Mouse (Mus musculus) megakaryocyte, embryonic 14.5 days (primary cell): ENCODE measurements around the gene Peli2.

ENCODE experiments used
- FLI1 ChIP-seq: IDR thresholded peaks from 2 replicates; pipeline ENCODE4 v1.6.1; 2012; ENCODE audit warnings: low read length, inconsistent platforms, mixed read lengths
- GATA1 ChIP-seq: IDR thresholded peaks from 3 replicates; pipeline ENCODE4 v1.6.1; 2012; ENCODE audit warnings: mixed read lengths, low read length, inconsistent platforms, borderline replicate concordance

DNA sequence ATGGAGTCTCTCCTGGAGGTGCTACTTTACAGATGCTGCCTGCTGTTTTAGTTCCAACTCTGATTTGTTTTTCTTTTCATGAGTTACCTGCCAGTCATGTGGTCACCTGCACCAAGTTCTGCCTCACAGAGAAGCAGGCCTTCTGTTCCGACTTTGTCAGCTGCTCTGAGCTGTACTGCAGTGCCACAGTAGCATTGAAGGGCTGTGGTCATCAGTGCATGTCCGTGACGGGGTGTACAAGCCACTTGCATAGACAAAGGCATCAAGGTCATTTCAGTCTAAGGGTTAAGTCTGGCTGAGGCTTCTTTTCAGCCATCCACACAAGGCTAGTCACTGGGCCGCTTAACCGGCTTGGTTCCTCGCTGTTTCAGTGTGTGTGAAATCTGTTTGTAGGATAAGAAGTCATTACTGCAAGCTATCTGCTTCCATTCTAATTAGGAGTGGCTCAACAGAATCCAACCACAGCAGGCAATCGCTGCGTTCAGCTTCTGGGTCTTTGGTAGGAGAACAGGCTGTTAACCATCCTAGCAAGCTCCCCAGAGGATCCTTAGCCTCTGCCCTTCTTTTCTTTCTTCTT is 7.1 kb downstream of the Peli2 start:
- TF ChIP-seq FLI1: no peak
- TF ChIP-seq GATA1: no peak
